Mouse (Mus musculus) small intestine, adult 2 months (tissue): Measurements from ENCODE around the gene Cyp2u1.

Source experiments
- CTCF ChIP-seq: fragments of 200-500 bp; IDR thresholded peaks from 2 replicates; pipeline ENCODE4 v1.5.1; 2012; ENCODE audit warnings: low read depth, mild to moderate bottlenecking, control low read depth, inconsistent platforms, low read length, moderate library complexity, mixed read lengths; ENCODE audit not compliant: insufficient replicate concordance, insufficient read length; ENCODE audit errors: extremely low read depth
- POLR2A ChIP-seq: fragments of 200-500 bp; IDR thresholded peaks from 2 replicates; pipeline ENCODE4 v1.6.1; 2012; ENCODE audit warnings: low read depth, mild to moderate bottlenecking, control low read depth, inconsistent platforms, low read length, moderate library complexity

DNA sequence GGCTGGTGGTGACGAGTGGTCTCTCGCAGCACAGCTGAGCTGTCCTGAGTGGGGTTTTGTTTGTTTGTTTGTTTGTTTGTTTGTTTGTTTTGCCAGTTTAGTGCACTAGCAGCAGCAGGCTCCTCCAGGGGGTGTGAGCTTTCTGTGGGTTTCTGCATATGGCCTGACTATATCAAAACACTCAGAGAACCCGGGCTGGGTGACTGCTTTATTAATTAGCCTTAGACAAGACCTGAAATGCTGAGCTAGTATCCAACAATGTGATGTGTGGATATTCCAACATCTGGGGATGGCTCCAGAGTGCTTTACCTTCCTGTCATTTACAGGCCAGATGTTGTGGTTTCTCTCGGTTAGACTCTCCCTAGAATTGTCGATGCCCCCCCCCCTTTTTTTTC is 290 bp upstream of the Cyp2u1 start:
- TF ChIP-seq CTCF (no peak), POLR2A (no peak)
